Mouse (Mus musculus) liver, embryonic 16.5 days (tissue): ENCODE measurements around the gene Crxos. TPM values are rescaled to one million over a fixed set of nuclear protein-coding genes. Genes with fewer than 3 reads are reported as not detected.

ENCODE experiments used
- ATAC-seq: fragments of 200-750 bp; cut with Nextera tagmentation; 2 replicates; pipeline ENCODE4 v1.8.0; 2017; ENCODE audit warnings: low read depth, mild to moderate bottlenecking, moderate number of reproducible peaks, moderate library complexity
- H3K27ac ChIP-seq: fragments of 300-500 bp; sonication (generic); 2 replicates; pipeline ENCODE4 v1.5.1; 2014; ENCODE audit warnings: mild to moderate bottlenecking, low read length
- H3K27me3 ChIP-seq: fragments of 300-500 bp; sonication (generic); 2 replicates; pipeline ENCODE4 v1.6.1; 2014; ENCODE audit warnings: low read depth, low read length, mixed read lengths; ENCODE audit not compliant: control insufficient read depth, insufficient read depth
- H3K36me3 ChIP-seq: fragments of 300-500 bp; sonication (generic); 2 replicates; pipeline ENCODE4 v1.6.1; 2014; ENCODE audit warnings: mild to moderate bottlenecking; ENCODE audit not compliant: control insufficient read depth, insufficient read depth
- H3K4me1 ChIP-seq: fragments of 300-500 bp; sonication (generic); 2 replicates; pipeline ENCODE4 v1.6.1; 2014; ENCODE audit warnings: low read depth, low read length, mixed read lengths; ENCODE audit not compliant: control insufficient read depth
- H3K4me2 ChIP-seq: fragments of 300-500 bp; sonication (generic); 2 replicates; pipeline ENCODE4 v1.6.1; 2014; ENCODE audit warnings: low read depth, low read length, mixed read lengths
- H3K4me3 ChIP-seq: fragments of 300-500 bp; sonication (generic); 2 replicates; pipeline ENCODE4 v1.5.1; 2014; ENCODE audit warnings: low read depth, mild to moderate bottlenecking, low read length
- H3K9ac ChIP-seq: fragments of 300-500 bp; sonication (generic); 2 replicates; pipeline ENCODE4 v1.6.1; 2014; ENCODE audit warnings: low read depth, low read length
- H3K9me3 ChIP-seq: fragments of 300-500 bp; sonication (generic); replicated peaks from 2 replicates; pipeline ENCODE4 v1.6.1; 2016; ENCODE audit warnings: low read length; ENCODE audit not compliant: control insufficient read depth
- WGBS: fragments of 180-500 bp; shearing (Covaris S2); extraction: QIAGEN DNeasy Blood & Tissue Kit; methylation state at CpG from one replicate; pipeline ENCODE4 v1.1.7; 2014; ENCODE audit not compliant: insufficient replicate concordance; 5-methylcytosine and 5-hydroxymethylcytosine counted together
- polyA plus RNA-seq: library from polyadenylated mRNA; unstranded; fragments of >200 nt; fragmentation: Nextera tagmentation; extraction: Ambion mirVana; gene quantifications from 2 replicates; pipeline ENCODE4 v1.2.1, GENCODE M21; 2015

The Crxos gene
- polyA plus RNA-seq, 1 experiment from 2014 or later, result not detected

DNA sequence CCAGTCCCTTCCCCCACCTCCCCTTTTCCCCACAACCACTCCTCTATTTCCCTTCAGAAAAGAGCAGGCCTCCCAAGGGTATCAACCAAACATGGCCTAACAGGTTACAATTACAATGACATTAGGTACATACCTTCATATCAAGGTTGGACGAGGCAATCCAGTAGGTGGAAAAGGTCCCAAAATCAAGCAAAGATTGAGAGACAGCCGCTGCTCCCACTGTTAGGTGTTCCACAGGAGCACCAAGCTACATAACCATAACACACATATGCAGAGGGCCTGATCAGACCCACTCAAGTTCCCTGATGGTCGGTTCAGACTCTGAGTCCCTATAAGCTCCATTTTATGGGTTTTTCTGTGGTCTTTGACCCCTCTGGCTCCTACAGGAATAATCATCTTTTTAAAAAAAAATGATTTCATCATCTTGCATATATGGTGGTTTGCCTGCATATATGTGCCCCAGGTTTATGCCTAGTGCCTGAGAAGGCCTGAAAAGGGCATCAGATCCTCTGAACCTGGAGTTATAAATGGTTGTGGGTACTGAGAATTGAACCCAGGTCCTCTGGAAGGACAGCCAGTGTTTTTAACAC lies 33.8 kb downstream of the Crxos start:
- Histone ChIP-seq H3K4me3 (no peak overlapping the region), H3K27me3 (no peaks in the 10 kb centered on the region), H3K4me2 (no peak overlapping the region), H3K36me3 (peaks cover 2% of the 10 kb centered on the region; the same call in 1 of the 2 replicates), H3K9ac (no peak overlapping the region), H3K9me3 (no peaks in the 10 kb centered on the region), H3K4me1 (peaks cover 21% of the 10 kb centered on the region), H3K27ac (no peak overlapping the region)
- 64% methylated on average over 3 of the region's 3 CpGs for WGBS
- ATAC-seq, result no peak

DNA sequence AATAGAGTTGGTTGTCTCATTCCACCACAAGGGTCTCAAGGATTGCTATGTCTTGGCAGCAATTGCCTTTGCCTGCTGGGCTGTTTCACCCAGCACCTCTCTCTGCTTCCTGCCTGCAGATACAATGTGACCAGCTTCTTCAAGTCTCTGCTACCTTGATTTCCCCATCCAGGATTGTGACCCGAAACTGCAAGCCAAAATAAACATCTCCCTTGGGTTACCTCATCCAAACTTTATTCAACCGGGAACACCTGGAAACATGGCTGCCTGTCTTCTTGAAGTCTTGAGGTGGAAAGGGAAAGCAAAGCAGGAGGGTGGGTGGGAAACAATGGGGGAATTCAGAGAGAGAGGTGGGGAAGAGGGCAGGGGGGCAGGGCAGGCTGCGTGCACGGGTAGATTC lies 34.6 kb downstream of the Crxos start:
- Histone ChIP-seq H3K4me1 (peaks cover 23% of the 10 kb centered on the region), H3K36me3 (peaks cover 2% of the 10 kb centered on the region; the same call in 1 of the 2 replicates), H3K9ac (no peak overlapping the region), H3K9me3 (no peaks in the 10 kb centered on the region), H3K4me2 (no peak overlapping the region), H3K4me3 (no peak overlapping the region), H3K27ac (no peak overlapping the region), H3K27me3 (no peaks in the 10 kb centered on the region)
- ATAC-seq, result no peak
- WGBS, result 72% methylated on average over 4 of the region's 4 CpGs

DNA sequence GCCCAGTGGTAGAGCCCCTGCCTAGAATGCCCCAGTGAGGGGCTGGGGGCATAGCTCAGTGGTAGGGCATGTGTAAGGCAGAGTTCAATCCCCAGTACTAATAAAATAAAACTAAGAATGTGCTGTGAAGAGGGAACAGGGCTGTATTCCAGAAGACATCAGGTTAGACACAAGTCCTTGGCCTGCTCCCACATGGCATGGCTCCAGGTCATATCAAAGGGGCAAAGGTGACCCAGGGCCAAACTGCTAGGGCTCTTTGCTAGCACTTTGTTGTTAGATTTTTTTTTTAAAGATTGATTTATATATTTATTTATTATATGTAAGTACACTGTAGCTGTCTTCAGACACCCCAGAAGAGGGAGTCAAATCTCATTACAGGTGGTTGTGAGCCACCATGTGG lies 36.0 kb downstream of the Crxos start:
- Histone ChIP-seq H3K9ac (no peak overlapping the region), H3K9me3 (no peaks in the 10 kb centered on the region), H3K36me3 (peaks cover 2% of the 10 kb centered on the region; the same call in 1 of the 2 replicates), H3K4me3 (no peak overlapping the region), H3K4me1 (peaks cover 30% of the 10 kb centered on the region), H3K4me2 (no peak overlapping the region), H3K27ac (no peak overlapping the region), H3K27me3 (no peaks in the 10 kb centered on the region)
- ATAC-seq, result no peak

DNA sequence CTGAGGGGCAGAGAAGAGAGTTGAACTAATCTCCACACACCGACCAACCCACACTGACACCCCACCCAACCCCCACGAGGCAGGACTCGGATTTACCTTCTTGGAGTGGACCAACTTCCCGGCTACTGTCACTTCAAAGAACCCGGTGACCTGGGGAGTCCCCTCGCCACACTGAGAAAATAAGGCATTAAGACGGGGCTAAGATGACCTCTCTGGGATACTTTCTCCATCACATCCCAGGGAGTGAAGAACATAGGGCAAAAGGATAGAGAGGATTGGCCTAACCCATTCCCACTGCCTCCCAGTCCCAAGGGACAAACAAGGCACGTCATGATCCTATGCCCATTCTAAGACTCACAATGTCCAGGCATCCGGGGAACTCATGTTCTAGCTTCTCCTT lies 37.5 kb downstream of the Crxos start:
- H3K4me2 ChIP-seq, result no peak overlapping the region
- H3K27ac ChIP-seq, result no peak overlapping the region
- no peaks in the 10 kb centered on the region for H3K9me3 ChIP-seq
- peaks cover 30% of the 10 kb centered on the region for H3K4me1 ChIP-seq
- peaks cover 2% of the 10 kb centered on the region; the same call in 1 of the 2 replicates for H3K36me3 ChIP-seq
- no peak for ATAC-seq
- no peak overlapping the region for H3K9ac ChIP-seq
- WGBS, result 84% methylated on average over 9 of the region's 9 CpGs
- no peaks in the 10 kb centered on the region for H3K27me3 ChIP-seq
- H3K4me3 ChIP-seq, result no peak overlapping the region

DNA sequence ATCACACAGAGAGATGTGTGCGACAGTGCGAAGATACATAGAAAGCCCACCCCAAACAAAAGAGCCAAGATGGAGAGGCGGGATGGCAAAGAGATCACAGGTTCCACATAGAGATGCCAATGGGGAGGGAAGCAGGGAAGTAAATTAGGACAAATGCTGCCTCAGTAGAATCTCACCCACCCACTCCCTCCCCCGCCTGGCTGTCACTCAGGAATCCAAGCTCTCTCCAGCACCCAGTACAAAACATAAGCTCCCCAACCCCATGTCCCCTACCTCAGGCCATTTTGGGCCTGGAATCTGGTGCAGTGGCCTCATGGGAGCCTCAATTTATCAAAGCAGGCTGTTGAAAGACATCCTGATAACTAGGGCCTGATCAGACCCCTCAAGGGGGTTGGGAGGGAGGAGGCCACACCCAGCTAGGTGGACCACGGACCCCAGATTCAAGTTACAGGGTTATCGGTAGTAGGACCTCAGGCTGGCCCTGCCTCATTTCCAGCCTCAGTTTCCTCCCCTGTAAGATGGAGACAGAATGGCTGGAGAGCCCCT lies 38.3 kb downstream of the Crxos start:
- H3K36me3 ChIP-seq, result peaks cover 2% of the 10 kb centered on the region; the same call in 1 of the 2 replicates
- 64% methylated on average over 6 of the region's 6 CpGs for WGBS
- no peak overlapping the region for H3K9ac ChIP-seq

DNA sequence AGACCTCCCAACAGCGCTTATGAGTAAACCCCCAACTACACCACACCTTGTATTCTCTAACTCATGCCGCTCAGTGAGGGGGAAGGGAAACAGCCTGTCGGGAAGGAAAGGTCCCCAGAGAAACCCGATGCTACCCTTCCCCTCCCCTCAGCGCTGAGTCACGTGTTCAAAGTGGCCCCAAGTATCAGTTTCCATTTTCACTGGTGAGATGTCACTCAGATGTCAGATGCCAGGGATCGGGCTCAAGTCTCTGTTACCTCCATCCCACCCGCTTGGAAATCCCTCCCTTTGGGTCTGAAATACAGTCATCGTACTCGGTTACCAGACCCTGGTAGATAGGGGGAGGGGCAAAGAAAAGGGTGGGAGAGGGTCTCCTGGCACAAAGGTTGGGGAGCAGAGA lies 39.4 kb downstream of the Crxos start:
- H3K4me2 ChIP-seq, result peak overlapping the region; percentile 83
- 0% methylated on average over 10 of the region's 10 CpGs for WGBS
- peak overlapping the region; percentile 75 for H3K4me3 ChIP-seq
- H3K27ac ChIP-seq, result peak overlapping the region; percentile 66
- H3K4me1 ChIP-seq, result peaks cover 30% of the 10 kb centered on the region
- no peaks in the 10 kb centered on the region for H3K9me3 ChIP-seq
- H3K9ac ChIP-seq, result peak overlapping the region; percentile 76
- H3K27me3 ChIP-seq, result no peaks in the 10 kb centered on the region
- peak; percentile 19 for ATAC-seq
- peaks cover 2% of the 10 kb centered on the region; the same call in 1 of the 2 replicates for H3K36me3 ChIP-seq

More for the DNA sequence above, 38.3 kb downstream of the Crxos start:
- H3K4me1 ChIP-seq, result peaks cover 30% of the 10 kb centered on the region
- no peak for ATAC-seq
- no peaks in the 10 kb centered on the region for H3K9me3 ChIP-seq
- H3K27me3 ChIP-seq, result no peaks in the 10 kb centered on the region
- peak overlapping the region; percentile 83 for H3K4me2 ChIP-seq
- H3K4me3 ChIP-seq, result peak overlapping the region; percentile 75
- H3K27ac ChIP-seq, result no peak overlapping the region

DNA sequence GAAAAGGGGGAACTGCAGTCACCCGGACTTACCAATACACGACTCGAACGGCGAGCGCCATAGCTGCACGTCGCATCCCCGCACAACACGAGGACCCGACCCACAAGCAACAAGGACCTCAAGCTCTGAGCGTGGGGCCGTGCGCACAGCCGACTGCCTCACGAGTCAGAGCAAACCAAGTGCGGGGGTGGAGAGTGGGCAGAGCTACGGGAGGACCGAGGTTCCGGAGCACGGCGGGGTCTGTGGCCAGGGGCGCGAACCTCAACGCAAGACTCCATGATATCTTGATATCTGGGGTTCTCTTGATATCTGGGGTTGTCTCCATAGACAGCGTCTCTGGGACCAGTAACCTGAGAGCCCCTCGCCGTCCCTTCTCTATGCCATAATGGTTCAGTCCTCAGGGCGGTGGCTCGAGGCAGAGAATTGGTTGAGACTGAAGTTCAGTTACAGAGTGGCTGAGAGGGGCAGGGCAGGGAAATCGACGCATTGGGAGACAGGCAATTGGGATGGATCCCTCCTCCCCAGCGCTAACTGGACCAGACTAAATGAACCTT lies 39.9 kb downstream of the Crxos start, which contains the start of gene Selenow:
Gene Selenow (minus strand): TSS at position 183 of the 554 bp plus-strand sequence.
- Histone ChIP-seq H3K9me3 (no peaks in the 10 kb centered on the region), H3K9ac (peak within 1 kb of the TSS; percentile 76), H3K36me3 (no peaks in the 10 kb centered on the region), H3K4me3 (peak within 1 kb of the TSS; percentile 75), H3K27me3 (no peaks in the 10 kb centered on the region), H3K4me1 (peaks cover 30% of the 10 kb centered on the region), H3K4me2 (peak within 1 kb of the TSS; percentile 83), H3K27ac (peak within 1 kb of the TSS; percentile 66)
- peak; percentile 98 for ATAC-seq
- WGBS, result 0% methylated on average over 33 of the region's 33 CpGs

DNA sequence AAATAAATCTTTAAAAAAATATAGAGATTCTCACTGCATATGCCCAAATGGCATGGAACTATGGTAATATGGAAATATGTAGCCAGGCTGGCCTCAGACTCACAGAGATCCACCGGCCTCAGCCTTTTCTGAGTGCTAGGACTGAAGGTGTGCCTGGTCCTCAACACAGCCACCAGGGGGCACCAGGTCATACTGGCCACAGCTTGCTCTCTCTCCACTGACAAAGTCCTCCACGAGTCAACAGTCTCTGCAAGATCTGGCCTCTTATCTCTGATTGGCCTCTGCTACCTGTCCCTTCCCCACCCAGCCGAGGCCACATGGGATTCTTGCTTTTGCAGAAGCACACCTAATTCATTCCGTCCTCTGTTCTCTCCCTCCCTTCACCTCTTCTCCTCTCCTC lies 47.5 kb downstream of the Crxos start:
- Histone ChIP-seq H3K27me3 (peaks cover 5% of the 10 kb centered on the region; the same call in 1 of the 2 replicates), H3K36me3 (no peaks in the 10 kb centered on the region), H3K4me3 (no peak overlapping the region), H3K9ac (no peak overlapping the region), H3K4me2 (no peak overlapping the region), H3K9me3 (no peaks in the 10 kb centered on the region), H3K4me1 (peaks cover 3% of the 10 kb centered on the region), H3K27ac (no peak overlapping the region)
- WGBS, result 13% methylated on average over 4 of the region's 4 CpGs
- peak; percentile 71 for ATAC-seq

DNA sequence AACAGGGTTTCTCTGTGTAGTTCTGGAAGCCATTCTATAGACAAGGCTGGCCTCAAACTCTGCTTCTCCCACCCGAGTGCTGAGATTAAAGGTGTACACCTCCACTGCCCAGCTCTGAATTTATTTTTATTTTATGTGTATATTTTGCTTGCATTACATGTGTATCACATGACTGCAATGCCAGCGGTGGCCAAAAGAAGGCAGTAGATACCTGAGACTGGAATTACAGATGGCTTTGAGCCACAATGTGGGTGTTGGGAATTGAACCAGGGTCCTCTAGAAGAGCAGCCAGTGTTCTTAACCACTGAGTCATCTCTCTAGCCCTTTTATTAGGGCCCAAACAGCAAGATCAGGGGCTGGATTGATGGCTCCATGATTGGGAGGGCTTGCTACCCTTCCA lies 48.1 kb downstream of the Crxos start:
- no peak overlapping the region for H3K9ac ChIP-seq
- 49% methylated on average over 2 of the region's 2 CpGs for WGBS
- H3K36me3 ChIP-seq, result no peaks in the 10 kb centered on the region
- ATAC-seq, result no peak
- H3K4me2 ChIP-seq, result no peak overlapping the region
- no peaks in the 10 kb centered on the region for H3K9me3 ChIP-seq
- peaks cover 3% of the 10 kb centered on the region for H3K4me1 ChIP-seq
- H3K27ac ChIP-seq, result no peak overlapping the region
- H3K27me3 ChIP-seq, result peaks cover 5% of the 10 kb centered on the region; the same call in 1 of the 2 replicates
- H3K4me3 ChIP-seq, result no peak overlapping the region
